Mouse (Mus musculus): Measurements from ENCODE around the gene Thrb. TPM values are rescaled to one million over a fixed set of nuclear protein-coding genes. Genes with fewer than 3 reads are reported as not detected.
A peak's percentile ranks its signal among the peaks of the same experiment; 100 is the strongest.

Gene Thrb
- polyA plus RNA-seq, 1 experiment from 2014 or later, result 6.4 TPM

DNA sequence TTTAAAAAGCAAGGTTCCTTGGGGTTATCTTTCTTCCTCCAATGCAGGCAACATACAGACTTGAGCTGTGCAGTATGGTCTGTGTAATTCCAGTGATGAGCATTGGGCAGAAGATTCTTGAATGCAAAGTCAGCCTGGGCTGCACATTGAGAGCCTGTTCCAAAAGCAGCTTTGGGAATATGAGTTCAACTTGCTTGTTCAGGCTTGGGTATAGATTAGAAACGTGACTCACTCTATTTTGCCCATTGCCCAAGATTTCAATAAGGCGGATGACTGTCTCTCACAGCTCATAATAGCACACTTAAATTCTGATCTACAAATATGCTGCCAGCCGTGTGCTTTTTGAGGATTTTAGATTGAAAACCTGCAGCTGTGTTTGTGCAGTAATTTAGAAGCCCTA lies 18.3 kb upstream of the Thrb start:
- Histone ChIP-seq H3K4me2 (ENCODE audit: low read depth, low read length) (no peak overlapping the region), H3K27me3 (ENCODE audit: insufficient read depth, low read length) (no peaks in the 10 kb centered on the region), H3K4me1 (ENCODE audit: insufficient read depth) (no peaks in the 10 kb centered on the region), H3K36me3 (replicated peaks; ENCODE audit: insufficient read depth, low read length) (no peaks in the 10 kb centered on the region), H3K27ac (ENCODE audit: low read depth) (no peak overlapping the region), H3K4me3 (ENCODE audit: low read depth, low read length) (no peak overlapping the region), H3K9me3 (ENCODE audit: low read length) (no peaks in the 10 kb centered on the region), H3K9ac (replicated peaks) (no peak overlapping the region)
- ATAC-seq (no peak), DNase-seq (no peak)
- 57% methylated on average over 3 of the region's 3 CpGs for WGBS (ENCODE audit: insufficient replicate concordance)
- TF ChIP-seq CTCF (IDR thresholded peaks at IDR 0.05; ENCODE audit: low read depth) (no peak), EP300 (IDR thresholded peaks at IDR 0.05; ENCODE audit: low read depth) (no peak)

DNA sequence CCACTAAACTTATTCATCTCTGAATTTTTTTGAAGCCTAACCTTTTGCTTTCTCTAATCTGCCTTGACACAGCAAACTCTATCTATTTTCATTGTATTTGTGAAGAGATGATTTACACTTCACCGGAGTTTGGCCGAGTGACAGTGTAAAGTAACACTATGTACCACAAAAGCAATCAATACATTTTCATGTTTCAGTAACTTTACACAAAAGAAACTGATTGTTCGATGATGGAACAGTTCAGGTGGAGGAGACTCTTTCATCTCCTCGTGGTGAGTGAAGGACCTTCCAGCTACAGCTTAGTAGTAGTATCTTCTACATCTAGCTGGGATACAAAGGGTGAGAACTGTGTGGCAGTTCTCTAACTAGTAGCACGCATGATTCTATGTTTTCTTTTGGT lies 5.0 kb upstream of the Thrb start:
- no peak overlapping the region for H3K4me3 ChIP-seq (ENCODE audit: low read depth, low read length)
- H3K4me1 ChIP-seq (ENCODE audit: insufficient read depth), result no peaks in the 10 kb centered on the region; the same call in 1 of the 2 replicates
- no peaks in the 10 kb centered on the region for H3K9me3 ChIP-seq (ENCODE audit: low read length)
- TF ChIP-seq CTCF (IDR thresholded peaks at IDR 0.05; ENCODE audit: low read depth) (no peak), EP300 (IDR thresholded peaks at IDR 0.05; ENCODE audit: low read depth) (no peak)
- no peak overlapping the region for H3K27ac ChIP-seq (ENCODE audit: low read depth)
- ATAC-seq (no peak; the same call in 1 of the 2 replicates), DNase-seq (no peak)
- H3K4me2 ChIP-seq (ENCODE audit: low read depth, low read length), result no peak overlapping the region
- WGBS (ENCODE audit: insufficient replicate concordance), result 56% methylated on average over 5 of the region's 5 CpGs
- 0 out of 2 replicates have a peak, but pooled peaks cover 1% of the 10 kb centered on the region for H3K27me3 ChIP-seq (ENCODE audit: insufficient read depth, low read length)
- no peaks in the 10 kb centered on the region for H3K36me3 ChIP-seq (replicated peaks; ENCODE audit: insufficient read depth, low read length)
- H3K9ac ChIP-seq (replicated peaks), result no peak overlapping the region

DNA sequence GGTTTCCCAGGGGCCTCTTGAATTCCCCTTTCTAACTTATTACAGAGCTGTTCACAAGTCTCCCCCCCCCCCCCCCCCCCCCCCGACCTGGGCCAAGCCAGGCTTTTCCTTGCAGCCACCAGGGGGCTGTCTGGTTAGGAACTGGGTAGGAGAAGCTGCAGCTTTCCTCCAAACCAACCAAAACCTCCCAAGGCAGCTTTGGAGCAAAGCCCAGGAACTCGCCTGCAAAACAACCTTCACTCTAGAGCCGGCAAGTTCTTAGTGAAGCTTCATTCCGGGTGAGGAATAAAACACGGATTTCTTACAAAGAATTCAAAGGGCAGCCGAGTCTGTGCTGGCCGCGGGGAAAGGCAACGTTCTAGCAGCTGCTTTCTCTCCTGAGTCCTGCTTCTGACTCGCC lies 1.0 kb upstream of the Thrb start:
- peaks cover 2% of the 10 kb centered on the region; the same call in 1 of the 2 replicates for H3K4me1 ChIP-seq (ENCODE audit: insufficient read depth)
- 0% methylated on average over 9 of the region's 10 CpGs for WGBS (ENCODE audit: insufficient replicate concordance)
- TF ChIP-seq EP300 (IDR thresholded peaks at IDR 0.05; ENCODE audit: low read depth) (no peak), CTCF (IDR thresholded peaks at IDR 0.05; ENCODE audit: low read depth) (peak; percentile 63)
- DNase-seq, result peak; percentile 81
- H3K9me3 ChIP-seq (ENCODE audit: low read length), result no peaks in the 10 kb centered on the region
- no peaks in the 10 kb centered on the region for H3K36me3 ChIP-seq (replicated peaks; ENCODE audit: insufficient read depth, low read length)
- peak overlapping the region; percentile 78; the same call in 1 of the 2 replicates for H3K9ac ChIP-seq (replicated peaks)
- peak overlapping the region; percentile 70 for H3K4me3 ChIP-seq (ENCODE audit: low read depth, low read length)
- peak overlapping the region; percentile 77 for H3K4me2 ChIP-seq (ENCODE audit: low read depth, low read length)
- peak; percentile 37 for ATAC-seq
- peak overlapping the region; percentile 90 for H3K27ac ChIP-seq (ENCODE audit: low read depth)
- 0 out of 2 replicates have a peak, but pooled peaks cover 8% of the 10 kb centered on the region for H3K27me3 ChIP-seq (ENCODE audit: insufficient read depth, low read length)

DNA sequence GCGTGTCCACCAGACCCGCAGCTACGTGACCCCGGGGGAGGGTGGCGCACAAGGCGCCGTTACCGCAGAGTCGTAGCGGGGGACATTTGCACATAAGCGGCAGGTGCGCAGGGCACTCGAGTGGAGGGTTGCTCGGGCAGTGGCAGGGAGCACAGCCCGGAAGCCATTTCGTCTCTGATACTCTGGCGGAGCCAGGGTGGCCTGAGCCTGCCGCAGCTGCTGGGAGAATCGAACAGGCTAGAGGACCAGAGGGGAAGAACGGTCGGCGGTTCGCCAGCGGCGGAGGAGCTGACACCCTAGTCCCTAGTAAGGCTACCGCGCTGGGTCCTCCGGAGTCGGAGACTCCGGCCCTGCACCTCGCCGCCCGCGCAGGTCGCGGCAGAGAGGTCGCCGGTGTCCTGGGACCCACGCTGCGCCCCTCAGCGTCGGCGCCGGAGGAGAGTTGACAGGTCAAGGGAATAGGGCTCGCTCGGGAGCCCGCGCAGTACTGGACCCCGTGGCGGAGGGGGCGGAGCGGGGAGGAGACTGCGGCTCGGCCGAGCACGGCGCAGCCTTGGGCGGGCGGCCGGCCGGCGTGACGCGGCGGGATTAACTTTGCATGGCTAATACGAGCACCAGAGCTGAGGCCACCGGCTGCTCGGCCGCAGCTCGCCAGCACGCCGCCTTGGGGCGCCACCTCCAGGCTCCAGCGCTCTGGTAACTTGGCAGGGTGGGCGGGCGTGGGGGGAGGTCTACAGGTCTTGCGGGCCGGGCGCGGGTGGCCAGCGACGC lies 453 bp downstream of the Thrb start:
- TF ChIP-seq CTCF (IDR thresholded peaks at IDR 0.05; ENCODE audit: low read depth), result peak; percentile 40; the same call in 1 of the 2 replicates
- TF ChIP-seq EP300 (IDR thresholded peaks at IDR 0.05; ENCODE audit: low read depth), result no peak
- under 1% methylated on average over 75 of the region's 82 CpGs for whole genome bisulfite sequencing (ENCODE audit: insufficient replicate concordance)
- 0 out of 2 replicates have a peak, but pooled peaks cover 8% of the 10 kb centered on the region for H3K27me3 ChIP-seq (ENCODE audit: insufficient read depth, low read length)
- H3K4me2 ChIP-seq (ENCODE audit: low read depth, low read length), result peak overlapping the region; percentile 77
- peaks cover 2% of the 10 kb centered on the region; the same call in 1 of the 2 replicates for H3K4me1 ChIP-seq (ENCODE audit: insufficient read depth)
- peak; percentile 84 for DNase-seq
- peak overlapping the region; percentile 90 for H3K27ac ChIP-seq (ENCODE audit: low read depth)
- peak overlapping the region; percentile 78 for H3K9ac ChIP-seq (replicated peaks)
- H3K36me3 ChIP-seq (replicated peaks; ENCODE audit: insufficient read depth, low read length), result no peaks in the 10 kb centered on the region
- H3K9me3 ChIP-seq (ENCODE audit: low read length), result no peaks in the 10 kb centered on the region
- H3K4me3 ChIP-seq (ENCODE audit: low read depth, low read length), result peak overlapping the region; percentile 70
- ATAC-seq, result peak; percentile 94

DNA sequence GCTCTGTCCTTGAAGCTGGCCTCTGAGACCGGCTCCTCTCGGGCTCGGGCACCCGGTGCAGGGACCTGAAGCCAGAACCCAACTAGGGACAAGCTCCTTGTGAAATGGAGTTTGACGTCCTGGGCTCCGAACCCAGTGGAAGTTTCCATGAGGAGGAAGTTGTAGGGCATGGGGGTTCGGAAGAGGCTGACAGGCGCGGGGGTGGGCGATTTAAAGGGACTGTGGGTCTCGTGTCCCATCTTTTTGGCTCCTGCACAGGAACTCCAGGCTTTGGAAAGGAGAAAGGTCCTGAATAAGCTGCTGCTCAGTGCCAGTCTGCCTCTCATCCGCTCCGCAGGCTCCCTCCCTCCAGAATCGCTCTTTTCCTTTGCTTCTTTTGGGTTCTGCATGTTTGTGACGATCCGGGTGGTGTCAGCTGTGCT lies 1.1 kb downstream of the Thrb start:
- no peaks in the 10 kb centered on the region for H3K9me3 ChIP-seq (ENCODE audit: low read length)
- no peaks in the 10 kb centered on the region for H3K36me3 ChIP-seq (replicated peaks; ENCODE audit: insufficient read depth, low read length)
- H3K4me3 ChIP-seq (ENCODE audit: low read depth, low read length), result peak overlapping the region; percentile 70
- under 1% methylated on average over 16 of the region's 16 CpGs for WGBS (ENCODE audit: insufficient replicate concordance)
- peak overlapping the region; percentile 77 for H3K4me2 ChIP-seq (ENCODE audit: low read depth, low read length)
- no peak for DNase-seq
- H3K4me1 ChIP-seq (ENCODE audit: insufficient read depth), result peaks cover 2% of the 10 kb centered on the region; the same call in 1 of the 2 replicates
- no peak for TF ChIP-seq EP300 (IDR thresholded peaks at IDR 0.05; ENCODE audit: low read depth)
- TF ChIP-seq CTCF (IDR thresholded peaks at IDR 0.05; ENCODE audit: low read depth), result no peak
- peak overlapping the region; percentile 78 for H3K9ac ChIP-seq (replicated peaks)
- ATAC-seq, result peak; percentile 3
- peak overlapping the region; percentile 90 for H3K27ac ChIP-seq (ENCODE audit: low read depth)
- 0 out of 2 replicates have a peak, but pooled peaks cover 8% of the 10 kb centered on the region for H3K27me3 ChIP-seq (ENCODE audit: insufficient read depth, low read length)

DNA sequence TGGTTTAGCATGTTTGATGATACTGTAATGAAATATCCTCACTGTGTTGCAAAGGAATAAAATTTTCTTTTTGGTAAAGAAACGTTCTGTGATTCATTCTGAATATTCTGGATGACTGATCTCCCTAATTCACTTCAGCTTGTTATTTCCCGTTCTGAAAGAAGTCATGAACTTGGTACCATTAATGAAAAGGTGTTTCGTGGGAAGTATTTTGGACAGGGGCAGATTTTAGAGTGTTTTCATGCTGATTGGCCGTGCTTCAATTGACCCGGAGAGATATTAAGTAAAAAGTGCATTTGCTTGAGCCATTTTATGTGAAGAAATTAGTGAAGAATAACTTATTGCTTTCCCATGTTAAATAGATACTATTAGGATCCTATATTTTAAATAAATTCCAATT lies 2.0 kb downstream of the Thrb start:
- no peak for DNase-seq

More for the DNA sequence above, 2.0 kb downstream of the Thrb start:
- no peaks in the 10 kb centered on the region for H3K9me3 ChIP-seq (ENCODE audit: low read length)
- H3K27ac ChIP-seq (ENCODE audit: low read depth), result no peak overlapping the region
- WGBS (ENCODE audit: insufficient replicate concordance), result 52% methylated on average over 5 of the region's 5 CpGs
- no peaks in the 10 kb centered on the region for H3K36me3 ChIP-seq (replicated peaks; ENCODE audit: insufficient read depth, low read length)
- peaks cover 2% of the 10 kb centered on the region; the same call in 1 of the 2 replicates for H3K4me1 ChIP-seq (ENCODE audit: insufficient read depth)
- 0 out of 2 replicates have a peak overlapping the region, but pooled peaks have one; percentile 77 for H3K4me2 ChIP-seq (ENCODE audit: low read depth, low read length)
- H3K9ac ChIP-seq (replicated peaks), result no peak overlapping the region
- 0 out of 2 replicates have a peak, but pooled peaks cover 8% of the 10 kb centered on the region for H3K27me3 ChIP-seq (ENCODE audit: insufficient read depth, low read length)
- H3K4me3 ChIP-seq (ENCODE audit: low read depth, low read length), result no peak overlapping the region
- no peak for ATAC-seq
- TF ChIP-seq CTCF (IDR thresholded peaks at IDR 0.05; ENCODE audit: low read depth) (no peak), EP300 (IDR thresholded peaks at IDR 0.05; ENCODE audit: low read depth) (no peak)

All from liver, postnatal 0 days (tissue).